23 mouse cellular contexts compared by ENCODE assay signal in the genomic region with DNA sequence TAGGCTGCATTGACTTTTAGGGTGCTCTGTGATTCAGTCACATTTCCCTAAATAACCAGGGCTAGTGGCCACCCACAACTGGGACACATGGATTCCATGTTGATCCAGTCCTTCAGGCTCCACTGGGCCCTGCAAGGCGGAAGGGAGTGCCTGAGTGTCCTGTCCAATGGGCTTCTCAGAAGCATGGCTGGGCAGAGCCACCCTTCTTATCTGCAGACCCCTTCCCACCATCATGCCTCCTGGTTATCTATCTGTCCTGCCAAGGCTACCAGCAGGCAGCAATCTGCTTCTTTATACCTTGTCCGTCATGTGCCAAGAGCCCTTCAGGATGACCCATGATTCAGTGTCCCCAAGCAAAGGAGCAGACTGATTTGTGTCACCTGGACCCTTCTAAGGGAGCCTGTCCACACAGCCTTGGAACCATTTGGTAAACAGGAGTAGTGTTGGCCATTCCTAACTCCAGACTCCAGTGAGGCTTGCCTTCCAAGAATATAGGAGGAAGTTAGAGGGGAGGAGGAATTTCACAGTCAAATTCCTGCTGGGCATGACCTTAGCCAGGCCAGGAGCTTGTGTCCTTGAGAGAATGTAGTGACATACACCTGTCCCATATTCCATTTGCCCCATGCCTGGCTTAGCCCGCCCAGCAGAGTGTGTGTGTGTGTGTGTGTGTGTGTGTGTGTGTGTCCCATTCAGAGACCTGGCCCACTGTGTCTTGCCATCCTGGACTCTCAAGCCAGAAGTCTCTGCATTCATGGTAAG.
DNase-seq lines count a peak whose midpoint lies in the region; ATAC-seq and TF ChIP-seq lines count a peak whose summit lies in the region.
"Had no signal": no experiment of that assay in that cellular context is flagged by ENCODE, and none has a peak within 500 bp of the region (broad histone marks: within the 10 kb centered on the region; RNA-seq: fewer than 3 reads in every experiment).

No protein-coding gene starts in this region.

- no peak overlapping the region for H3K4me3 ChIP-seq in intestine, embryonic 15.5 days (replicated peaks)
- no peak overlapping the region for H3K4me3 ChIP-seq in intestine, embryonic 16.5 days (ENCODE audit: low read length)
- no peak overlapping the region for H3K4me3 ChIP-seq in stomach, embryonic 15.5 days (replicated peaks)
- H3K4me3 ChIP-seq in stomach, postnatal 0 days (ENCODE audit: low read depth, low read length) = no peak overlapping the region
- no peak overlapping the region for H3K4me3 ChIP-seq in liver, embryonic 13.5 days (replicated peaks)
- H3K4me3 ChIP-seq: embryonic facial prominence, embryonic 13.5 days; forebrain, embryonic 10.5 days; layer of hippocampus, adult 2 months; limb, embryonic 15.5 days had no signal

- H3K36me3 ChIP-seq in intestine, embryonic 15.5 days = no peaks in the 10 kb centered on the region
- H3K36me3 ChIP-seq in intestine, embryonic 16.5 days (ENCODE audit: control insufficient read depth, insufficient read depth, low read length) = no peaks in the 10 kb centered on the region
- H3K36me3 ChIP-seq in stomach, embryonic 15.5 days = no peaks in the 10 kb centered on the region
- no peaks in the 10 kb centered on the region; the same call in 1 of the 2 replicates for H3K36me3 ChIP-seq in stomach, postnatal 0 days (ENCODE audit: control insufficient read depth, insufficient read depth, low read length)
- 0 out of 2 replicates have a peak, but pooled peaks cover 6% of the 10 kb centered on the region for H3K36me3 ChIP-seq in liver, embryonic 13.5 days
- H3K36me3 ChIP-seq: limb, embryonic 15.5 days had no signal

- peaks cover 64% of the 10 kb centered on the region for H3K4me1 ChIP-seq in intestine, embryonic 15.5 days (replicated peaks)
- H3K4me1 ChIP-seq in intestine, embryonic 16.5 days (ENCODE audit: control insufficient read depth, insufficient read depth, low read length) = peaks cover 70% of the 10 kb centered on the region
- peaks cover 45% of the 10 kb centered on the region for H3K4me1 ChIP-seq in stomach, embryonic 15.5 days
- H3K4me1 ChIP-seq in stomach, postnatal 0 days (replicated peaks; ENCODE audit: control insufficient read depth, insufficient read depth) = peaks cover 3% of the 10 kb centered on the region
- H3K4me1 ChIP-seq in liver, embryonic 13.5 days (replicated peaks) = peaks cover 86% of the 10 kb centered on the region

- no peak for ATAC-seq in intestine, embryonic 15.5 days
- ATAC-seq in intestine, embryonic 16.5 days = no peak
- ATAC-seq in stomach, embryonic 15.5 days (ENCODE audit: insufficient read depth, low FRiP score, low read depth) = peak; percentile 31; the same call in 1 of the 2 replicates
- no peak for ATAC-seq in stomach, postnatal 0 days (ENCODE audit: low FRiP score, low TSS enrichment)
- peak; percentile 92 for ATAC-seq in liver, embryonic 13.5 days (ENCODE audit: low read depth)
- ATAC-seq: CD4-positive, CD25-positive, alpha-beta regulatory T cell, adult 4 months; Patski had no signal

- H3K27me3 ChIP-seq in intestine, embryonic 15.5 days (replicated peaks) = no peaks in the 10 kb centered on the region
- no peaks in the 10 kb centered on the region for H3K27me3 ChIP-seq in intestine, embryonic 16.5 days (replicated peaks; ENCODE audit: control insufficient read depth, insufficient read depth, low read length)
- H3K27me3 ChIP-seq in stomach, embryonic 15.5 days (replicated peaks) = no peaks in the 10 kb centered on the region
- H3K27me3 ChIP-seq in stomach, postnatal 0 days (ENCODE audit: control insufficient read depth, insufficient read depth, low read length) = no peaks in the 10 kb centered on the region
- H3K27me3 ChIP-seq in liver, embryonic 13.5 days = no peaks in the 10 kb centered on the region
- H3K27me3 ChIP-seq: embryonic facial prominence, embryonic 13.5 days; limb, embryonic 15.5 days; Patski had no signal

- no peak overlapping the region for H3K4me2 ChIP-seq in intestine, embryonic 15.5 days (replicated peaks)
- H3K4me2 ChIP-seq in intestine, embryonic 16.5 days (ENCODE audit: low read depth, low read length) = no peak overlapping the region
- no peak overlapping the region for H3K4me2 ChIP-seq in stomach, embryonic 15.5 days
- no peak overlapping the region for H3K4me2 ChIP-seq in stomach, postnatal 0 days (replicated peaks; ENCODE audit: low read depth)
- peak overlapping the region; percentile 40 for H3K4me2 ChIP-seq in liver, embryonic 13.5 days
- H3K4me2 ChIP-seq: embryonic facial prominence, embryonic 13.5 days; heart, embryonic 11.5 days; limb, embryonic 15.5 days had no signal

- no peak overlapping the region for H3K9ac ChIP-seq in intestine, embryonic 15.5 days
- H3K9ac ChIP-seq in intestine, embryonic 16.5 days (ENCODE audit: low read depth, low read length) = no peak overlapping the region
- H3K9ac ChIP-seq in stomach, embryonic 15.5 days = no peak overlapping the region
- H3K9ac ChIP-seq in stomach, postnatal 0 days (ENCODE audit: low read length) = no peak overlapping the region
- H3K9ac ChIP-seq in liver, embryonic 13.5 days = peak overlapping the region; percentile 53
- H3K9ac ChIP-seq: embryonic facial prominence, embryonic 13.5 days; limb, embryonic 15.5 days had no signal

- no peaks in the 10 kb centered on the region for H3K9me3 ChIP-seq in intestine, embryonic 15.5 days
- H3K9me3 ChIP-seq in intestine, embryonic 16.5 days (ENCODE audit: control insufficient read depth, low read length) = no peaks in the 10 kb centered on the region
- H3K9me3 ChIP-seq in stomach, embryonic 15.5 days = no peaks in the 10 kb centered on the region
- H3K9me3 ChIP-seq in stomach, postnatal 0 days (ENCODE audit: control insufficient read depth, low read length) = no peaks in the 10 kb centered on the region
- H3K9me3 ChIP-seq in liver, embryonic 13.5 days (replicated peaks) = no peaks in the 10 kb centered on the region
- H3K9me3 ChIP-seq: embryonic facial prominence, embryonic 13.5 days; forebrain, embryonic 10.5 days; limb, embryonic 15.5 days had no signal

- TF ChIP-seq CTCF in stomach, postnatal 0 days (IDR thresholded peaks at IDR 0.05; ENCODE audit: low read depth) = no peak

- no peak for DNase-seq in stomach, postnatal 0 days (ENCODE audit: low spot score)
- DNase-seq in liver, embryonic 13.5 days = peak; percentile 70
- no peak for DNase-seq in testis, postnatal 14 days (ENCODE audit: low spot score)
- DNase-seq in heart, adult 18-20 months = no peak
- DNase-seq in B cell, adult 2 months = no peak
- DNase-seq: adrenal gland, adult 8-10 months; cerebellum, adult 11 months; cerebellum, postnatal 10 days; heart, postnatal 10 days; layer of hippocampus, postnatal 36 days; lung, postnatal 10 days; retina, postnatal 1 day; thymus, postnatal 4 days had no signal

- no peak for TF ChIP-seq EP300 in stomach, postnatal 0 days (optimal IDR thresholded peaks at IDR 0.05)

- peak overlapping the region; percentile 15; the same call in 1 of the 2 replicates for H3K27ac ChIP-seq in intestine, embryonic 15.5 days
- H3K27ac ChIP-seq in intestine, embryonic 16.5 days (ENCODE audit: low read length) = no peak overlapping the region
- no peak overlapping the region for H3K27ac ChIP-seq in stomach, embryonic 15.5 days
- H3K27ac ChIP-seq in stomach, postnatal 0 days (replicated peaks) = no peak overlapping the region
- H3K27ac ChIP-seq in liver, embryonic 13.5 days = peak overlapping the region; percentile 72
- H3K27ac ChIP-seq: embryonic facial prominence, embryonic 13.5 days; forebrain, embryonic 10.5 days; layer of hippocampus, adult 2 months; limb, embryonic 15.5 days had no signal

- whole genome bisulfite sequencing in intestine, embryonic 15.5 days = 82% methylated on average over 3 of the region's 3 CpGs
- WGBS in intestine, embryonic 16.5 days = 84% methylated on average over 3 of the region's 3 CpGs
- 92% methylated on average over 3 of the region's 3 CpGs for WGBS in stomach, embryonic 15.5 days
- 89% methylated on average over 3 of the region's 3 CpGs for WGBS in stomach, postnatal 0 days
- WGBS in liver, embryonic 13.5 days (ENCODE audit: insufficient replicate concordance) = 52% methylated on average over 3 of the region's 3 CpGs

Comparison
In these comparisons a context has a peak if more than half of its experiments do, and no peak if none do; other contexts are left out.
1. ATAC-seq: peak in stomach, embryonic 15.5 days (single experiment) and liver, embryonic 13.5 days (single experiment); none in intestine, embryonic 15.5 days (single experiment), intestine, embryonic 16.5 days (single experiment) and stomach, postnatal 0 days (single experiment).
2. H3K27ac ChIP-seq: peak in intestine, embryonic 15.5 days (single experiment) and liver, embryonic 13.5 days (single experiment); none in intestine, embryonic 16.5 days (single experiment), stomach, embryonic 15.5 days (single experiment) and stomach, postnatal 0 days (single experiment).